Mouse (Mus musculus) layer of hippocampus, adult 9-10 months (tissue): Measurements from ENCODE around the gene 1700023F06Rik.

Experiments
- DNase-seq: peaks from one replicate; pipeline ENCODE4 v3.0.0; 2022; ENCODE audit warnings: low spot score

Gene 1700023F06Rik

DNA sequence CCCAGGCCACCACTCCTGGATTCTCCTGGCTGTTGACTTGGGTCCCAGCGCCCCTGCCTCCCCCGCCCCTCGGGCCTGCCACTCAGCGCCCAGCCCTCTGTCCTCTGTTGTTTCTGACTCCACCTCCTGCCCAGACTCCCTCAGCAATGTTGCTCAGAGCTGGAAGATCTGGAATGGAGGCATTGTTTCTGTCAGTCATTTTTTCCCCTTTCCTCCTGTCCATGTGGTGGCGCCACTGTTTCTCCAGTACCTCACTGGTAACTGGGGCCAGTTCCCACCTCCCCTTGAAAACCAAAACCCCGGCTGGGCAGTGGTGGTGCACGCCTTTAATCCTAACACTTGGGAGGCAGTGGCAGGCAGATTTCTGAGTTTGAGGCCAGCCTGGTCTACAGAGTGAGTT lies 46.9 kb downstream of the 1700023F06Rik start:
- no peak for DNase-seq

DNA sequence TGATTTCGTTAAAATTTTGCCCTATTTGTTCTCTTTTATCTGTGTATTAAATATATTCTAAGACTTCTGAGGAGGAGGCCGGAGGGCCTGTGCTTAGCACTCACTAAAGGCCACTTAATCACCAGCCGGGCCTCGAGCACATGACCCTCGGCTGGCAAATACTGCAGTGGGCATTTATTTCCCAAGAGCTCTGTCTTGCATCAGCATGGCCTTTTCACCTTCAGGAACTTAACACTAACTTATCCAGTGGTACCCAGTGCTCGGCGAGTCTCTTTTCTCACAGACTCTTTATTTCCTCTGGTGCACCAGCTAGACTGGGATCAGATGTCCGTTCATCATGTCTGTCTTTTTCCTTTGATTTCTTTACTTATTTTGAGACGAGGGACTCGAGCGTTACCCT lies 47.6 kb downstream of the 1700023F06Rik start:
- no peak for DNase-seq

DNA sequence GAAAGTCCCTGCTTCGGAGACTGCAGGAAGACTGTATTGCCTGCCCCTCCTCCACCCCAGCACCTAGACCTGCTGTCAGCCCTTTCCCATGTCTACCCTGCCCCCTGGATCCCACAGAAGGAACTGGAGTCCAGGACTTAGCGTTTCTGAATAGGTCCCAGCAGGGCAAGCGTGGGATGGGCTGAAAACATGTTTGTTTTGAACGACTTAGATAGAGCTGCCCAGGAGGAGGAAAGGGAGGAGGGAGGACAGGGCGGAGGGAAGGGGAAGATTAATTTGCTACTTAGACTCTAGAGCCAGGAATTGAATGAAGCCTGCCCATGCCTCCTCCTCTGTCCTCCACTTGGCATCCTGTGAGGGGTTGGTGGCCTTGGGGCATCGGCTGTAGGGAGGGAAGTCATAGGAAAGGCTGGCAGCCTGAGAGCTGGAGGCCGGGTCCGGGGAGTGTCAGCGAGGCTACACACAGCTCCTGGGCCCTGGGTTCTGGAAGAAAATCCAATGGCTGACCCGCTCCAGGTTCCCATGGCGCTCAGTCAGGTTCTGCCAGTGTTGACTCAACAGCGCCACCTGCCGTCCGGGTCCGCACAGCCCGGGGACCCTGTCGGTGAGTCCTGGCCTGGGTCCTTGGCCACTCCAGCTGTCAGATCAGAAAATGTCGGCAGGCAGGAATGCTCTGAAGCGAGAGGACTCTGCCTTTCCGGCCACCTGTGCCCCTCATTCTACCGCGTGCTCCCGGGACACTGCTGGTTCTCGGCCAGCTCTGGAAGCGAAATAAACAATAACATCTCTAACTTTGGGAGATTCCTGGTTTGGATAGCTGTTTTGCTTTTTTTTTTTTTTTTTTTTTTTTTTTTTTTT lies 49.5 kb downstream of the 1700023F06Rik start:
- peak; percentile 90 for DNase-seq

DNA sequence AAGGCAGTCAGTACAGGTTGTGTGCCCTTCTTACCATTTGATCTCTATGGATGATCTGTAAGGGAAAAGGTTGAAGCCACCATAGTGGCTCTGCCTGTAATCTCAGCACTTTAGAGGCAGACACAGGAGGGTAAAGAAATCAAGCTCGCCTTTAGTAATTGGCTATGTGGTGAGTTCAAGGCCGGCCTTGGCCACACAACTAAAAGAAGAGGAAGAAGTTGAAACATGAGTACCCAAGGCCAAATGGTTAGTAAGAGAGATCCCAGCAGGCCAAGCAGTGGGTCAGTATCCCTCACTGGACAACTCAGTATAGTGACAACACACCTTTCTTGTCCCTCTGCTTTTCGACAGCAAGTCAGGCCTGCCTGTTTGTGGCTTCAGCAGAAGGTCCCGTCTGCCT lies 58.6 kb downstream of the 1700023F06Rik start:
- no peak for DNase-seq
